Mouse (Mus musculus): Measurements from ENCODE around the gene Kpna2.

GRCm38 (mm10) chr11:107019318-107019717 lies 20.0 kb upstream of the Kpna2 start:
- TF ChIP-seq CHD2 (IDR thresholded peaks at IDR 0.05; ENCODE audit: low read depth, low read length) (no peak), HCFC1 (IDR thresholded peaks at IDR 0.05; ENCODE audit: borderline replicate concordance, insufficient read depth, low read length) (no peak), ZC3H11A (IDR thresholded peaks at IDR 0.05; ENCODE audit: borderline replicate concordance, low read depth, low read length) (no peak), ZNF384 (IDR thresholded peaks at IDR 0.05; ENCODE audit: low read depth, low read length) (no peak)

Measured in ES-E14 (cell line).